Mouse (Mus musculus): ENCODE results near the gene Aga. TPM values are rescaled to one million over a fixed set of nuclear protein-coding genes. Genes with fewer than 3 reads are reported as not detected.
"Not testable (repeated sequence)": the region's sequence is repeated elsewhere in the genome, so short reads cannot be mapped to it uniquely, and the experiment has no call there.

The Aga gene
- total RNA-seq (2021) = 1 to 10 TPM; 4.9 to 5.8 TPM

DNA sequence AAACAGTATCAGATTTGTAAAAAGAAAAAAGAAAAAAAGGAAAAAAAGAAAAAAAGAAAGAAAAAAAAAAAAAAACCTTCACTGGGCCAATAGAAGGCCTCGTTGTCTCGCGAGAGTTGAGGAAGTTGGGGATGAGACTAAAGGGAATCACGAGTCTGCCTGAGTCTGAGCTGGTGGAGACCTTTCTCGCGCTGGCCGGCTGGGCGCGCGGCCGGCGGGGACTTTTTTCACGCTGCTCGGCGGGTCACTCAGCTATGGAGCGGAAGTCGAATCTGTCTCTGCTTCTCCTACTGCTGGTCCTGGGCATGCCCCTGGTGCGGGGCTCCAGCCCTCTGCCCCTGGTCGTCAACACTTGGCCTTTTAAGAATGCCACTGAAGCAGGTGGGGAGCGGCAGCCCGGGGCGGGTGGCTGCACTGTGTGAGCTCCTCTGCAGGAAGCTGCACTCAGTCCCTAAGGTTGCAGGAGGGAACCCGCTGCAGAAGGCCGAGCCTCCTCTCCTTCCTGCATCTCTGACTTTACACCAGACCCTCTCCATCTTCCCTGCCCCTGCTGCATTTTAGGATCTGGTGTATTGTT lies at the start of gene Aga:
Gene Aga (plus strand): TSS at position 177 of the 577 bp plus-strand sequence.
- intact Hi-C loops (cut with DNase I) = no loop called here
- peak; percentile 89 for DNase-seq

DNA sequence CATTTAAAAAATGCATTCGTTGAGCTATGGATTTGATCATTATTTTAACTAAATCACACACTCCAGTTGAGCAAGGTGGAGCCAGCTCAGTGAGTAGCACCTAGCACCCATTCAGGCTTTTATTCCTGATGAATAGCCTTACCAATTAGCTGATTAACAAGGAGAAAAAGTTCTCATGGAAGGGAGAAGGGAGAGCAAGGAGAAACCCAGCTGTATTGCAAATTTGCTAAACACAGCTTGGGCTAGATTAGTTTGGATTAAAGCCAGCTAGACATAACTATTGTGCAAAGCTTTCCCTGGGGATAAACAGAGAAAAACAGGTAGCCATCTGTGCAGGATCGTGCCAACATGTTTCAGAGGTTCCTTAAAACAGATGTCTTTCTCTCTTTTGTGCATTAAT lies 22.5 kb upstream of the Aga start:
- intact Hi-C loops (cut with DNase I) = no loop called here
- DNase-seq = no peak

DNA sequence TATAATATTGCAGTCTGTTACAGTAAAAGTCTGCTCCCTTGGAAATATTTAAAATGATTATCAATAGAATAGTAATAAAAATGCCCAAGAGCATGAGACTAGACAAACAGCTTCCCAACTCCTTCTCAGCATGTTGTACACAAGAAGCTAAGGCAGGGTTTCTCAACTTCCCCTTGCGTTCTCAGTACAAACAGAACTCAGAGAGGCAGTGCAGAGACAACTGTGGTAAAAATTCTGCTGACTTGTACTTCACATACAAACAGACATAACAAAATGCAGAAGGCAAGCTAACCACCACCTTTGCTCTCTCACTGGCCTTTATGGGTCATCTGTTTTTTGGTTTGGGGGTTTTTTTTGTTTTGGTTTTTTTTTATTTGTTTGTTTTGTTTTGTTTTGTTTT lies 15.3 kb upstream of the Aga start:
- DNase-seq = no peak
- intact Hi-C loops (cut with DNase I) = no loop called here

DNA sequence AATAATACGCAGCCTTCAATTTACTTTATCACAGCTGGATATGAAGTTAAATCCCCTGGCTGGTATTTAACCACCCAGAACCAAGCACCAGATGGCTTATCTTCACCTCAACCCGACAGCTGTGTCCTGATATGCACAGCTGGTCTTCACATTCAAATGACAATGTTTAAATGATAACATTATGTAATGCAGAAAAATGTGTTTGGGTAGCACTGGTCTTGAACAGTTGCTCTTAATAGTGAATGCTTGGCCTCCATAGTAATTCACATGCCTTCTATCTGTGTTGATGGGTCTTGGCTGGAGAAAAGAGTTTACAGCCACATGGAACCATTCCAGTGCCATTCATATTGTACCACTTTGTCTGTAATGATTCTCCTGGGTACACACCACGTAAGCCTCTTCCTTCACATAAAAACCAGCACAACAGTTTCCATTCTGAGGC lies 14.6 kb upstream of the Aga start:
- intact Hi-C loops (cut with DNase I) = no loop called here
- no peak for DNase-seq

DNA sequence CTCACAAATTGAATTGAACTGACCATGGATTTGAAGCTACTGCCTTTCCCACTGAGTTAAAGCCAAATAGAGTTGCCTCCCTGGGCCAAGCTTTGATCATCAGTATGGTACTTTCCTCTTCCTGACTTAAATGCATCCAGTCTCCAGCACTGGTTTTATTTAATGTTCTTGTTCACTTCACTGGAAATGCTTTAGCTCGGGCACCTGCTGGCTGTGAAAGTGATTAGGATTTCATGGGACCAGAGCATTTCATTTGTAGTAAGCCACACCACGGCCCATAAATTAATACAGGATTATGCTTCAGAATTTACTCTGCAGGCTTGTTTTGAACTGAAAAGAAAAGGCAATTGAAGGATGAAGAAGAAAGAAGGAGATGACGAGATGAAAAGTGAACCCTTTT lies 26.5 kb downstream of the Aga start:
- intact Hi-C loops (cut with DNase I); DNase-seq: not testable (repeated sequence)

DNA sequence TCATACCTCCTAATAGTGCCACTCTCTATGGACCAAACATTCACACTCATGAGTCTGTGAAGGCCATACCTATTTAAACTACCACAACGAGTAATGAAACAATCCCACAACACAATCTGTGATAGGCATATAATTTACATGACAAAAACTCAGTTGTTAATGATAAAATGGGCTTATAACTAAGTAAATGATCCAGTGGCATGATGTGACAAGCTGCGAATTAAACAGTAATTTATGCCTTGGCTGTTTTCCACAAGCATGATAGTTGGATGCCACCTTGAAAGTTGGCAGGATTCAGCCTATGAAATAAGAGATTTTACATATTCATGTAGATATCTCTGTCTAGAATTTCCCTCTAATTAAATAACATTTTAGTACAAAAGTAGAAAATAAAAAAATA lies 28.1 kb downstream of the Aga start:
- no peak for DNase-seq
- intact Hi-C loops (cut with DNase I) = no loop called here

DNA sequence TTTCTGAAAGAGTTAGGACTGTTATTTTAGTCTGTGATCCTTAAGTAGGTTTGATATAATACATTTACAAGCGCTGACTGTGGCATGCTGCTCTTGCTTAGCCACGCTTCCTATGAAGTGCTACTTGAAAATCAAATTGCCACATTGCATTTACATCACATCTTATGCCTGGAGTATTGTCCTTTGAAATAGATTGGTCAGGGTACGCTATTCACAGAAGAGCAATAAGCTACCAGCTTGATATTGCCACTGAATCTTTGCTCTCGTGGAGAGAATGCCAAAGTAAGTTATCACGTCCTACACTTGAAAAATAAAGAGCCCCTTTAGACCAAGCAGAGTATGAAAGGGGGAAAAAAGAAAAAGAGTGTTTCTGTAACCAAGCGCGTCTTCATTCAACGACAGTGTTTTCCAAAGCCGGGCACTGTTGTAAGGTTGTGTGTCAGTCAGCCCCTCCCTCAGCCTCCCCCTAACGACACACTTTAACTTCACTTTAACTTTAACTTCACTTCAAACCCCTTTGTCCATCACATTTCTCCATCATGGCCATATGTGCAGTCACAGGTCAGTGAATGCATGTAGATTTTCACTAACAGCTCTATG lies 51.0 kb downstream of the Aga start:
- no peak for DNase-seq
- intact Hi-C loops (cut with DNase I) = no loop called here

DNA sequence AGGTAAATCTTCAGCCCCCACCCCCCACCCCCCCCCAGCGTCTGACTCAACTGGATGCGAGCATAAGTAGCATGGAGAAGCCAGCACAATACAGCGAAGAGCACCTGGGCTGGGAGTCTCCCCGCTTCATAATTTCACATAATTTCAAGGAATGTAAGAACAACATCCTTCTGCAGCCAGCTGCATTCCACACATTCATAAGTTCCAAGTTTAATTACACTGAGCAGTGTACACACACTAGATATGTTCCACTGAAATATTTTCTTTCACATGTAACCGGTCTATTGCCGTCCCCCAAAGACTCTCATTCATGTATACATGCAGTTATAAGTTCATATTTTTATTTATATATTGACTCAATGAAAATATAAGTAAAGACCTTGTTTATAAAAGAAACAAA lies 54.7 kb downstream of the Aga start:
- intact Hi-C loops (cut with DNase I) = no loop called here
- no peak for DNase-seq

Other genes with a start within 250 kb of the Aga start
- gene Neil3, start 127.3 kb downstream of the Aga start, total RNA-seq (2021) = 1 to 10 TPM; 3.2 TPM